Mouse (Mus musculus) megakaryocyte-erythroid progenitor cell, adult 5-6 weeks (primary cell): Measurements from ENCODE around the gene Msx3. TPM values are rescaled to one million over a fixed set of nuclear protein-coding genes. Genes with fewer than 3 reads are reported as not detected.

ENCODE experiments used
- ATAC-seq: replicated peaks from 2 replicates; pipeline ENCODE4 v1.8.0; 2016; ENCODE audit warnings: mild to moderate bottlenecking, inconsistent platforms; ENCODE audit not compliant: severe bottlenecking, poor library complexity, low FRiP score, low TSS enrichment
- total RNA-seq, 2 experiments: library from RNA; stranded (forward) in 1 of 2; stranded (reverse) in 1 of 2; fragments of 200-1000, 215-1000 nt in 1 of 2; fragments of >200 nt in 1 of 2; fragmentation: Nextera tagmentation in 1 of 2; gene quantifications; 2 replicates each; pipeline ENCODE4 v1.2.3; 2014 to 2017

The Msx3 gene
- not detected in 2 replicates for total RNA-seq (2014; fragmentation: Nextera tagmentation)
- not detected in 2 replicates for total RNA-seq (2017)

- no peak for ATAC-seq
Measured at GRCm38 (mm10) chr7:140048361-140049114, at the start of gene Msx3. Msx3 (minus strand) TSS chr7:140049089.

GRCm38 (mm10) chr7:140098466-140098865 is 49.6 kb upstream of the Msx3 start:
- ATAC-seq, result no peak

DNA sequence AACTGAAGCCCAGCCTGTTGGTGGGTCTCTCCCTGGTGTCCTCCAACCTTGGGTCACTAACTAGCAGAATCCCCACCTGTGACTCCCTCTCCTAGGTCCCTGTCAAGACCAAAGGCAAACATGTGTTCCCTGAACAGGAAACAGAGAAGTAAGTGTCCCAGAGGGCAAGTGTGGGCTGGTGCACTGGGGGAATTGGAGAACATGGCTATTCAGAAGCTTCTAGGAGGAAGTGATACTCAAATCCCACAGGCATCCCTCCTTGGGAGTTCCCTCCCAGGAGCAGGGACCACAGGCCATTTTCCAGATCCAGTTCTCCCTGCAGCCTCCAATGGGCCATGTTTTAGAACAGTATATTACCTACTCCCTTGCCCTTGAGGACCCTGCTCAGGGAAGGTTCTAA is 47.2 kb upstream of the Msx3 start:
- no peak for ATAC-seq

GRCm38 (mm10) chr7:140095556-140095955 is 46.7 kb upstream of the Msx3 start:
- no peak for ATAC-seq

DNA sequence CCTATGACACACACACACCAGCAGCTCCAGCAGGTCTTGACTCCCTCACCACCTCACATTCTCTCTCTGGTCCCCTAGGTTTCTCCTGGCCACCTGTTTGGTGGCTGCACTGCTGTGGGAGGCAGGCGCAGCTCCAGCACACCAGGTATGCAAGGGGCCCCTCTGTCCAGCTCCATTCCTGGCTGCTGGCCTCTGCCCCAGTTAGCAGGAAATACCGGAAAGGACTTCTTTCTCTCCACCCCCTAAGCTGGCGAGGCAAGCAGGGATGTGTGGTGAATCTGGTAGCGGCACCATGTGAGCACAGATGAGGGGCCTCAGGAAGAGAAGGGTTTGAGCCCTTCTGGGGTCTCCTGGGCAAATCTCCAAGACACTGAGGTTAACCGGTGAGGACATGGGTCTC is 46.1 kb upstream of the Msx3 start:
- ATAC-seq, result no peak

DNA sequence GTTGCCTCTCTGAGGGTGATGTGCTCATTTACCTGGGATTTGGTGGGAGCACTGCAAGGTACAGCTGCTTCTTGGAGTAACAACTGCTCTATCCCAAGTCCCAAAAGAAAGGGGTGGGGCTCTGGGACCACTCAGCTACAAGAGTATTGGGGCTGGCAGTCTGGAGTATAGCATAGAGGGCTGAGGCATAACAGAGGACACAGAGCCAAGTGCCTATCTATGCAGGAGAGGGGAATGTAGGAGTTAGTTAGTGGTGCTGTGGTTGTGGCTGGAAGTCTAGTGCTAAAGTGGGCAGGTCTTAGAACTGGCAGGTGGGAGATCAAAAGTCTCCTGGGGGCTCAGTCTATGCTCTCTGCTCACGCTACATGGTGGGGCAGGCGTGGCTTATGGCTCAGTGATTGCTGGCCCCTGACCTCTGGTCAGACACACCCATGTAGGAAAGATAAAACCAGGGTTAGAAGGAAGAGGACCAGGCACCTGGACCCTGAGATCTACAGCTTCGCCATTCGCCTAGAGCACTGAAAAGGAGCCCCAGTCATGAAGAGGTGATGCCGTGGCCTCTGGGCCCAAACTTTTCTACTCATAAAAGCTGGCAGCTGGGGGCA is 44.1 kb upstream of the Msx3 start, which contains the start of gene Prap1:
Prap1 (plus strand) TSS at position 472 of the 605 bp plus-strand sequence.
- ATAC-seq, result 0 out of 2 replicates have a peak, but pooled peaks have one; percentile 8

- ATAC-seq, result no peak
Measured at GRCm38 (mm10) chr7:140090601-140091000, 41.7 kb upstream of the Msx3 start.

DNA sequence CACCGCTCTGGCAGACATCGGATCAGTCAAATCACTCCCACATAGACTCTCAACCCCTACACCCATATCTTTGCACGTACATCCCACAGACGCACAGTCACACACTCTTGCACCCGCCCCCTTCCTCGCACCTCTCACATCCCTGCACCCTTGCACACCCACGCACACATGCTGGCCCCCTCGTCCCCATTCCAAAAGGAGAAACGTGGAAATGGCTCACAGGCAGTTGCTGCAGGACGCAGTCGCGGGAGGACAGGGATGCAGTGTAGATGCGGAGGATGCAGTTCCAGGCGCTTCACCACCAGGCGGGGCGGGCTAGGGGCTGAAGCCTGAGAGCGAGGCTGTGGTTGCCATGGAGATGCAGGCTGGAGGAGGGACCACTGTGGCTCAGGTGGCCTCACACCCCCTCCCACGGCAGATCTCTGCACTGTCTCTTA is 33.4 kb upstream of the Msx3 start, which contains the start of gene Caly:
Caly (minus strand) TSS at position 307 of the 437 bp plus-strand sequence.
- peak; percentile 71 for ATAC-seq

DNA sequence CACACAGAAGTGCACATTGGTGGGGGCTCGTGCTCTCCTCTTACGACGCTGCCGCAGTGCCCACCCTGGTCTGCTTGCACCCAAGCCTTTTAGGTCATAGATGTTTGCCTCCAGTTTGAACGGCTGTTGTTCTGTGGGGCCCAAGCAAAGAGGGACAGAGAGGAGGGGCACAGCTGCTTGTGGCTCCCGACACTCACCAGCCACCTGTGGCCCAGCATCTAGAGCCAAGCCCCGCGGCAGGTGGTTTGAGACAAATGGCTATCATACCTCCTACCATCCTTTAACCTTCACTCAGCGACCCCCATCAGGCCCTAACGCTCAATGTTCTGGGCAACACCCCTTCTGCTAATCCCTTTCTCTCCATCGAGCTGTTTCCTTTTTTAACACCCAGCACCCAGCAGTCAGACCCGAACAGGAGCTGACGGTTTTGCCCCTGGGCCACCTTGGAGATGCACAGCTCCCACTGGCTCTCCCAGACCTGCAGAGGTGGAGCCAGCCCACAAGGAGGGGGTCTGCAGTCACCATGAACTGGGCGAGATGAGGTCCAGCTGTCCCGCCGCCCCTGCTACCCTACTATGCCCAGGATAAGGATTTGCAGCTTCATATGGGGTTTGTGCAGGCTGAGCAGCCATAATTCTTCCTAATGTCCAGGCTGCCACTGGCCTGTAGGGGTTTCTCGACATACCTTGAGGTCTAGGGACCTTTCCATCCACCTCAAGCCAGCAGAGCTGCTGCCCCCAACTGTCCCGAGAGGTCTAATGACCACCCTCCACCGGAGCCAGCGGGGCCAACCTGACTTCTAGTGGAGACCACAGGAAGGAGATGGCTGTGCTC is 32.7 kb upstream of the Msx3 start:
- ATAC-seq, result 0 out of 2 replicates have a peak, but pooled peaks have one; percentile 5

GRCm38 (mm10) chr7:140080503-140081156 is 31.7 kb upstream of the Msx3 start:
- peak; percentile 54; the same call in 1 of the 2 replicates for ATAC-seq

DNA sequence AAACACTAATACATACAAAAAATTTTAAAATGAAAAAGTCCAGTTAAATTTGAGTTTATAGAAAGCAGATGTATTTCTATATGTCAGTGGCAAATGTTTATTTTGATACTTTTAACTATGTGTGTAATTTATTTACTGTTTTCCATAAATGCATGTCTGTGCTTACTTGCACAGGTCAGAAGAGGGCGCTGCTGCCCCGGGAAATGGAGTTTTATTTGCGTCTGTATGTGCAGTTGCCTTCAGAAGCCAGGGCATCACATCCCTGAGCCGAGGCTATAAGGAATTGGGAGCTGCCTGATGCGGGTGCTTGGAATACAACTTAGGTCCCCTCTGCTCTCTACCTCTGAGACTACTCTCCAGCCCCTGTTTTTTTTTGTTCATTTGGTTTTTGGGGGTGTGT is 29.8 kb upstream of the Msx3 start:
- peak; percentile 72 for ATAC-seq

- ATAC-seq, result no peak
Measured at GRCm38 (mm10) chr7:140077698-140078097, 28.8 kb upstream of the Msx3 start.

DNA sequence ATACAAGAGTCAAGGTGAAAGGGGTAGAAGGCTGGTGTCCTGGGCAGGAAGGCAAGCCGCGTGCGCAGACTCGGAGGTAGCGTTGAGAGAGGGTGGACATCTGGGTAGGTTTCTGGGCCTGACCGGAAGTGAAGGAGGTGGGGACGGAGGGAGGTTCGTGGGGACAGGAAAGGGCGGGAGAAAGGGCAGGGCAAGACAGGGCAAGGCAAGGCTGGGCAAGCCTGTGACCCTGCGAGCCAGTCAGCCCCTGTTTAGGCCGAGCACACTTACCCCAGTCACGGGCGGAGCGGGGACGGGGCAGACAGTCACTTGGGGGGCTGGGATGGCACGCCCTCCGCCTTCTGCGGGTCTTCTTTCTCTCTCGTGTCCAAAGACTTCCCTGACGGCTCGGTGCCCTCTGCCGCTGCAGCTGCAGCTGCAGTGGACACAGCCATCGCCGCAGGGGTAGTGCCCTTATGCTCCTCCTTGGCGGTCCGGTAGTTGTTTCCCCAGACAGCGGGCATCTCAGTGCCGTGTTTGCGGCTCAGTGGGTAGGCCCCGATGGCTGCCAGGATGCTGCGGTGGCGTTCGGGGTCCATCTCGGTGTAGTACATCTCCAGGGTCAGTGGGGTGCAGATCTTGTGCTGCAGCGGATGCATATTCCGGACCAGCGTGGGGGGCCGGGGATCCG is 21.3 kb upstream of the Msx3 start:
- ATAC-seq, result 0 out of 2 replicates have a peak, but pooled peaks have one; percentile 2

- ATAC-seq, result no peak
Measured at GRCm38 (mm10) chr7:140067397-140067796, 18.5 kb upstream of the Msx3 start.

- ATAC-seq, result peak; percentile 66
Measured at GRCm38 (mm10) chr7:140063092-140063491, 14.2 kb upstream of the Msx3 start.

DNA sequence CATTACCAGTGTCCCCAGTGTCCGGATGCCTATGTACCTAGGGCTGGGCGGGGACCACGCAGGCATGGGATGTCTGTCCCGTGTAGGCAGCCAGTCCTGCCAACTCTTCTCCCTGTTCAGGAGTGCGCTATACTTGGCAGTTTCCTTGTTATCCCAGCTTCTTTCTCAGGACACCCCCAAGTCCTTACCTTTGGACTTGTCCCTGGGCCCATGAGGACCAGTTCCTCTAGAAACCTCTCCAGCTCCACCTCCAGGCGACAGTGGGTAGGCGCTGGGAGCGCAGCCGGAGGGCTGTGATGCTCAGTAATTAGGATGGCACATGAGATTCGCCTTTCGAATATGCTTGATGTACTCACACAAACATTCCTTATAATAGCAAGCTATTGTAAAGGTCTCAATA is 13.4 kb upstream of the Msx3 start:
- peak; percentile 50 for ATAC-seq

DNA sequence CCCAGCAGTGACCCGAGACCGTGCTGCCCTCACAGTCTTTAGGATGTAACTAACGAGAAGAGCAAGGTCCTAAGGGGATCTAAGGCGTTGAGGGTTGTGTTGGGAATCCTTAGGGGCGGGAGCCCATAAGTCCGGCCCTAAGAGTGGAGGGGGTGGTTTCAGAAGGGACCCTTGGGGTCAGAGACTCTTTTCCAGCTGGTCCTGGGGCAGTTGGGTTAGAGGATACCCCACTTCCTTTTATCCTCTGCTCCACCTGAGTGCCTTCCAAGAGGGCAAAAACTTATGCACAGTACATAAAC is 12.9 kb upstream of the Msx3 start:
- no peak for ATAC-seq

GRCm38 (mm10) chr7:140060936-140061831 is 12.3 kb upstream of the Msx3 start:
- ATAC-seq, result no peak
